Mouse (Mus musculus): ENCODE data around the gene Rdh13. TPM values are rescaled to one million over a fixed set of nuclear protein-coding genes. Genes with fewer than 3 reads are reported as not detected.
"Not testable (repeated sequence)": the region's sequence is repeated elsewhere in the genome, so short reads cannot be mapped to it uniquely, and the experiment has no call there.

Rdh13 gene
- polyA plus RNA-seq, 1 experiment from 2014 or later: 30.1 TPM

- H3K9me3 ChIP-seq (replicated peaks): no peaks in the 10 kb centered on the region
- H3K4me3 ChIP-seq: no peak overlapping the region
- no peak overlapping the region for H3K9ac ChIP-seq
- no peaks in the 10 kb centered on the region for H3K4me1 ChIP-seq
- no peak overlapping the region for H3K4me2 ChIP-seq (replicated peaks)
- peaks cover 62% of the 10 kb centered on the region for H3K36me3 ChIP-seq
- WGBS: 74% methylated on average over 7 of the region's 7 CpGs
- peak; percentile 92 for ATAC-seq (ENCODE audit: low FRiP score)
- H3K27me3 ChIP-seq: no peaks in the 10 kb centered on the region
- H3K27ac ChIP-seq: no peak overlapping the region
These were observed 18.1 kb downstream of the Rdh13 start for GRCm38 (mm10) chr7:4427161-4427912.

- WGBS: 70% methylated on average over 4 of the region's 4 CpGs
- Histone ChIP-seq H3K27me3 (no peaks in the 10 kb centered on the region), H3K9ac (no peak overlapping the region), H3K4me3 (no peak overlapping the region), H3K4me1 (no peaks in the 10 kb centered on the region), H3K27ac (no peak overlapping the region), H3K36me3 (peaks cover 13% of the 10 kb centered on the region; the same call in 1 of the 2 replicates), H3K9me3 (replicated peaks) (no peaks in the 10 kb centered on the region), H3K4me2 (replicated peaks) (no peak overlapping the region)
- ATAC-seq (ENCODE audit: low FRiP score): no peak
These were observed 25.2 kb downstream of the Rdh13 start for GRCm38 (mm10) chr7:4420230-4420629.

- Histone ChIP-seq H3K27me3 (no peaks in the 10 kb centered on the region), H3K9me3 (replicated peaks) (no peaks in the 10 kb centered on the region)
These were observed 25.8 kb downstream of the Rdh13 start for GRCm38 (mm10) chr7:4419681-4420080.

GRCm38 (mm10) chr7:4412406-4412805, 33.0 kb downstream of the Rdh13 start:
- H3K9ac ChIP-seq; H3K36me3 ChIP-seq; H3K9me3 ChIP-seq (replicated peaks); H3K4me1 ChIP-seq; H3K4me2 ChIP-seq (replicated peaks); H3K27me3 ChIP-seq; ATAC-seq (ENCODE audit: low FRiP score); H3K27ac ChIP-seq; H3K4me3 ChIP-seq: not testable (repeated sequence)
- WGBS: 97% methylated on average over 15 of the region's 15 CpGs

More at GRCm38 (mm10) chr7:4419681-4420080, 25.8 kb downstream of the Rdh13 start:
- no peak overlapping the region for H3K4me3 ChIP-seq
- H3K4me1 ChIP-seq: no peaks in the 10 kb centered on the region
- H3K36me3 ChIP-seq: peaks cover 9% of the 10 kb centered on the region; the same call in 1 of the 2 replicates
- 79% methylated on average over 6 of the region's 6 CpGs for WGBS
- H3K4me2 ChIP-seq (replicated peaks): no peak overlapping the region
- no peak for ATAC-seq (ENCODE audit: low FRiP score)
- no peak overlapping the region for H3K9ac ChIP-seq
- no peak overlapping the region for H3K27ac ChIP-seq

GRCm38 (mm10) chr7:4397730-4398129, 47.7 kb downstream of the Rdh13 start, which contains the start of gene Gp6:
TSS of gene Gp6 (minus strand) at chr7:4397744.
- no peak within 1 kb of the TSS for H3K27ac ChIP-seq
- no peaks in the 10 kb centered on the region for H3K9me3 ChIP-seq (replicated peaks)
- H3K27me3 ChIP-seq: no peaks in the 10 kb centered on the region
- ATAC-seq (ENCODE audit: low FRiP score): no peak
- no peak within 1 kb of the TSS for H3K4me2 ChIP-seq (replicated peaks)
- no peak within 1 kb of the TSS for H3K4me3 ChIP-seq
- no peaks in the 10 kb centered on the region for H3K36me3 ChIP-seq
- H3K4me1 ChIP-seq: no peaks in the 10 kb centered on the region
- WGBS: 87% methylated on average over 1 of the region's 1 CpGs
- no peak within 1 kb of the TSS for H3K9ac ChIP-seq

Small RNA genes within 50 kb of the gene (microRNA-seq; reads per million reads assigned to microRNA genes)
- gene Gm24605 (not detected), gene Gm24752 (not detected), gene Gm25349 (not detected)

Other genes with a start within 250 kb of the Rdh13 start
- not detected in 2 replicates for gene Lilra5, start 207.9 kb downstream of the Rdh13 start, polyA plus RNA-seq (2016; fragmentation: Nextera tagmentation; extraction: Ambion mirVana)
- gene Ncr1, start 107.9 kb downstream of the Rdh13 start, polyA plus RNA-seq (2016; fragmentation: Nextera tagmentation; extraction: Ambion mirVana): not detected in 2 replicates
- 0.22 and 0.40 TPM in 2 replicates for gene Gp6, start 47.9 kb downstream of the Rdh13 start, polyA plus RNA-seq (2016; fragmentation: Nextera tagmentation; extraction: Ambion mirVana)
- gene Eps8l1, start 15.0 kb upstream of the Rdh13 start, polyA plus RNA-seq (2016; fragmentation: Nextera tagmentation; extraction: Ambion mirVana): 7.1 and 8.6 TPM in 2 replicates
- 65.8 and 72.0 TPM in 2 replicates for gene Ppp1r12c, start 56.0 kb upstream of the Rdh13 start, polyA plus RNA-seq (2016; fragmentation: Nextera tagmentation; extraction: Ambion mirVana)
- 19.2 and 72.4 TPM in 2 replicates for gene Tnnt1, start 70.7 kb upstream of the Rdh13 start, polyA plus RNA-seq (2016; fragmentation: Nextera tagmentation; extraction: Ambion mirVana)
- gene Tnni3, start 78.6 kb upstream of the Rdh13 start, polyA plus RNA-seq (2016; fragmentation: Nextera tagmentation; extraction: Ambion mirVana): 2.2 and 3.1 TPM in 2 replicates
- gene Dnaaf3, start 86.8 kb upstream of the Rdh13 start, polyA plus RNA-seq (2016; fragmentation: Nextera tagmentation; extraction: Ambion mirVana): 2.5 and 3.6 TPM in 2 replicates
- gene Syt5, start 101.9 kb upstream of the Rdh13 start, polyA plus RNA-seq (2016; fragmentation: Nextera tagmentation; extraction: Ambion mirVana): 32.9 and 33.2 TPM in 2 replicates
- 0.13 and 0.40 TPM in 2 replicates for gene Ptprh, start 158.4 kb upstream of the Rdh13 start, polyA plus RNA-seq (2016; fragmentation: Nextera tagmentation; extraction: Ambion mirVana)
- gene Tmem86b, start 185.8 kb upstream of the Rdh13 start, polyA plus RNA-seq (2016; fragmentation: Nextera tagmentation; extraction: Ambion mirVana): 3.2 and 3.5 TPM in 2 replicates
- gene Ppp6r1, start 213.4 kb upstream of the Rdh13 start, polyA plus RNA-seq (2016; fragmentation: Nextera tagmentation; extraction: Ambion mirVana): 15.0 and 17.1 TPM in 2 replicates
- gene Hspbp1, start 239.4 kb upstream of the Rdh13 start, polyA plus RNA-seq (2016; fragmentation: Nextera tagmentation; extraction: Ambion mirVana): 108 and 110 TPM in 2 replicates
- gene Brsk1, start 245.0 kb upstream of the Rdh13 start, polyA plus RNA-seq (2016; fragmentation: Nextera tagmentation; extraction: Ambion mirVana): 5.8 and 5.9 TPM in 2 replicates